Mouse (Mus musculus) bone marrow macrophage, adult 2 months (primary cell): ENCODE measurements around the gene Cxcl17.

Experiments
- CTCF ChIP-seq: IDR thresholded peaks from 2 replicates; pipeline ENCODE4 v1.5.1; 2012; ENCODE audit warnings: low read depth, mild to moderate bottlenecking, low read length, moderate library complexity
- POLR2A ChIP-seq: IDR thresholded peaks from 2 replicates; pipeline ENCODE4 v1.6.1; 2012; ENCODE audit warnings: mild to moderate bottlenecking, low read depth, low read length, borderline replicate concordance

DNA sequence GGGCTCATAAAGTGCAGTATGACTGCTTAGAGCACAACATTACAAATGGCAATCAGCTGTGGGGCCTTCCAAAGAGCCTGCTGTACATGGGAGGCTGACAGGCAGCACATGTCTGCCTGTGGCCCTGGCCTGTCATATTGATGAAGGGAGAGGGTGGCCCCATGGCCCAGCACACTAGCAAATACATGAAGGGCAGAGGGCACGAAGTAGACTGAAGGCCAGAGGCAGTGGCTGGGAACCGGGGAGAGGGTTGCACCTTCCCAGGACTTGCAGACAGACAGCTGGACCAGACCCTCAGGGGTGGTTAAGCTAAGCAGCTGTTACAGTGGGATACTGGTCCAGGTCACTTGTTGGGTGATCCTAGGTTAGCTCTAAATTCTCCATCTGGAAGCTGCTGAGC lies 21.7 kb downstream of the Cxcl17 start:
- TF ChIP-seq CTCF = no peak
- no peak for TF ChIP-seq POLR2A
